Mouse (Mus musculus) hindbrain, postnatal 0 days (tissue): ENCODE data around the gene Asic1. TPM values are rescaled to one million over a fixed set of nuclear protein-coding genes. Genes with fewer than 3 reads are reported as not detected.
"Not testable (repeated sequence)": the region's sequence is repeated elsewhere in the genome, so short reads cannot be mapped to it uniquely, and the experiment has no call there.

Experiments used
- ATAC-seq: fragments of 200-750 bp; cut with Nextera tagmentation; 2 replicates; pipeline ENCODE4 v1.8.0; 2017; ENCODE audit warnings: mild to moderate bottlenecking, moderate TSS enrichment, moderate library complexity
- DNase-seq: peaks from one replicate; pipeline ENCODE4 v3.0.0-alpha.2; 2015; ENCODE audit warnings: low spot score
- H3K27ac ChIP-seq: fragments of 300-500 bp; sonication (generic); 2 replicates; pipeline ENCODE4 v1.5.1; 2014; ENCODE audit warnings: mild to moderate bottlenecking
- H3K27me3 ChIP-seq: fragments of 300-500 bp; sonication (generic); 2 replicates; pipeline ENCODE4 v1.6.1; 2014; ENCODE audit warnings: low read length, mixed read lengths; ENCODE audit not compliant: insufficient read depth
- H3K36me3 ChIP-seq: fragments of 300-500 bp; sonication (generic); 2 replicates; pipeline ENCODE4 v1.6.1; 2014; ENCODE audit warnings: low read length, mixed read lengths; ENCODE audit not compliant: insufficient read depth
- H3K4me1 ChIP-seq: fragments of 300-500 bp; sonication (generic); 2 replicates; pipeline ENCODE4 v1.6.1; 2014; ENCODE audit warnings: antibody characterized with exemption, low read length, mixed read lengths; ENCODE audit not compliant: insufficient read depth
- H3K4me2 ChIP-seq: fragments of 300-500 bp; sonication (generic); 2 replicates; pipeline ENCODE4 v1.6.1; 2014; ENCODE audit warnings: low read depth, mild to moderate bottlenecking, low read length, moderate library complexity, mixed read lengths
- H3K4me3 ChIP-seq: fragments of 300-500 bp; sonication (generic); 2 replicates; pipeline ENCODE4 v1.5.1; 2014; ENCODE audit warnings: low read length
- H3K9ac ChIP-seq: fragments of 300-500 bp; sonication (generic); replicated peaks from 2 replicates; pipeline ENCODE4 v1.6.1; 2014; ENCODE audit warnings: mild to moderate bottlenecking, low read length, moderate library complexity, mixed read lengths
- H3K9me3 ChIP-seq: fragments of 300-500 bp; sonication (generic); 2 replicates; pipeline ENCODE4 v1.6.1; 2016; ENCODE audit warnings: low read length, mixed read lengths
- CTCF ChIP-seq: IDR thresholded peaks from 2 replicates; pipeline ENCODE4 v1.5.1; 2016; ENCODE audit warnings: antibody characterized with exemption, control low read depth, low read depth
- WGBS: fragments of 180-500 bp; shearing (Covaris S2); extraction: QIAGEN DNeasy Blood & Tissue Kit; methylation state at CpG from one replicate; pipeline ENCODE4 v1.1.7; 2014; 5-methylcytosine and 5-hydroxymethylcytosine counted together
- polyA plus RNA-seq: library from polyadenylated mRNA; unstranded; fragments of >200 nt; fragmentation: Nextera tagmentation; extraction: Ambion mirVana; gene quantifications from 2 replicates; pipeline ENCODE4 v1.2.1, GENCODE M21; 2015
- total RNA-seq: library from RNA; depleted of rRNA; stranded (reverse); fragments of >200 nt; gene quantifications from 2 replicates; pipeline ENCODE4 v1.2.3, GENCODE M21; 2014

Asic1 gene
- total and polyA plus RNA-seq, 2 experiments from 2014 or later, result 37.1 to 143 TPM

GRCm38 (mm10) chr15:99699715-99700114 lies 29.5 kb downstream of the Asic1 start:
- Histone ChIP-seq H3K9ac (no peak overlapping the region), H3K4me1 (peaks cover 14% of the 10 kb centered on the region; the same call in 1 of the 2 replicates), H3K4me3 (no peak overlapping the region), H3K9me3 (no peaks in the 10 kb centered on the region), H3K27me3 (no peaks in the 10 kb centered on the region), H3K27ac (no peak overlapping the region), H3K4me2 (no peak overlapping the region), H3K36me3 (peaks cover 13% of the 10 kb centered on the region; the same call in 1 of the 2 replicates)
- no peak for TF ChIP-seq CTCF
- ATAC-seq, result no peak
- no peak for DNase-seq
- WGBS, result 83% methylated on average over 10 of the region's 10 CpGs

- 88% methylated on average over 18 of the region's 18 CpGs for WGBS
- DNase-seq (no peak), ATAC-seq (no peak)
- Histone ChIP-seq H3K4me3 (no peak overlapping the region), H3K27ac (no peak overlapping the region), H3K9ac (no peak overlapping the region), H3K4me1 (peaks cover 14% of the 10 kb centered on the region; the same call in 1 of the 2 replicates), H3K27me3 (no peaks in the 10 kb centered on the region), H3K36me3 (peaks cover 13% of the 10 kb centered on the region; the same call in 1 of the 2 replicates), H3K9me3 (no peaks in the 10 kb centered on the region), H3K4me2 (no peak overlapping the region)
- TF ChIP-seq CTCF, result no peak
Measured at GRCm38 (mm10) chr15:99700219-99701106, 30.3 kb downstream of the Asic1 start.

GRCm38 (mm10) chr15:99701640-99701998 lies 31.5 kb downstream of the Asic1 start:
- Histone ChIP-seq H3K36me3 (peaks cover 19% of the 10 kb centered on the region), H3K4me3 (peak overlapping the region; percentile 94), H3K4me2 (peak overlapping the region; percentile 67; the same call in 1 of the 2 replicates), H3K9ac (peak overlapping the region; percentile 96; the same call in 1 of the 2 replicates), H3K27ac (peak overlapping the region; percentile 95), H3K4me1 (peaks cover 14% of the 10 kb centered on the region; the same call in 1 of the 2 replicates)
- ATAC-seq, DNase-seq, H3K9me3 ChIP-seq, H3K27me3 ChIP-seq: not testable (repeated sequence)
- 48% methylated on average over 16 of the region's 16 CpGs for WGBS

DNA sequence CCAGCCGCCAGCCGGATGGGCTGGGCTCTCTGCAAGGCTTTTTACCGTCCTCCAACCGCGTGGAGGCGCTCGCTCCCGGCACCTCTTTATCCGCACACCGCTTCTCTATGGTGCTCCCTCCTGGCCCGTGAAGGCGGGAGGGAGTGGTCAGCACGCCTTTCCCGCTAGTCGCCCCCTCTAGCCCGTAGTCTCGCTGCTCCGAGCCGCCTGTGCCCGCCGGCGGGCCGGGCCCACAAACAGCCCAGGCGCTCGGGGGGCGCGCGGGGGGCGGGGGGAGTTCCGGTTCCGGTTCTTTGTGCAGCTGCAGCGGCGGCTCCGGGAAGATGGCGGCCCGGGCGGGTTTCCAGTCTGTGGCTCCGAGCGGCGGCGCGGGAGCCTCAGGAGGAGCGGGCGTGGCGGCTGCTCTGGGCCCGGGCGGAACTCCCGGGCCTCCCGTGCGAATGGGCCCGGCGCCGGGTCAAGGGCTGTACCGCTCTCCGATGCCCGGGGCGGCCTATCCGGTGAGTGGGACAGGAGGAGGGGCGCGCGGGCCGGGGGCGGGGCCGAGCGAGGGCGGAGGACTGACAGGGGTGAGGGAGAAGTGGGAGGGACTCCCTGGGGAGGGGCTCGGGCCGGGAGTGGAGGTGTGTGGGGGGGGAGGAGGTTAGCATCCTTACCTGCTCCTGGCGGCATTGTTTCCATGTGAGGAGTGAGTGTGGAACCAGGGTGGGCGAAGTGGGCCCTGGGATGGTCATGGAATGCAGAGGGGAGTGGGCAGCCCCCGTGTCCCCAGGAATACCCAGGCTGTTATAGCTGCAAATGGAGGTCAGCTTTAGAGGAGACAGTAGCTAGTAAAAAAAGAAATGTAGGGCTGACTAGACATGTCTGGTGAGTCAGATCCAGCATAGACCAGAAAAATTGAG lies 32.1 kb downstream of the Asic1 start, which contains the start of gene Smarcd1:
Gene Smarcd1 (plus strand): TSS at position 131 of the 902 bp plus-strand sequence.
- Histone ChIP-seq H3K4me2 (peak within 1 kb of the TSS; percentile 67), H3K9ac (peak within 1 kb of the TSS; percentile 96), H3K27ac (peak within 1 kb of the TSS; percentile 95), H3K36me3 (peaks cover 18% of the 10 kb centered on the region), H3K4me3 (peak within 1 kb of the TSS; percentile 94), H3K27me3 (no peaks in the 10 kb centered on the region), H3K9me3 (no peaks in the 10 kb centered on the region), H3K4me1 (peaks cover 14% of the 10 kb centered on the region; the same call in 1 of the 2 replicates)
- WGBS, result under 1% methylated on average over 65 of the region's 71 CpGs
- DNase-seq (peak; percentile 97), ATAC-seq (peak; percentile 97)
- peak; percentile 88 for TF ChIP-seq CTCF

- peak overlapping the region; percentile 96 for H3K9ac ChIP-seq
- WGBS, result 52% methylated on average over 9 of the region's 9 CpGs
- DNase-seq, result no peak
- no peak for ATAC-seq
- no peak; the same call in 1 of the 2 replicates for TF ChIP-seq CTCF
- peaks cover 14% of the 10 kb centered on the region; the same call in 1 of the 2 replicates for H3K4me1 ChIP-seq
- peak overlapping the region; percentile 67 for H3K4me2 ChIP-seq
- H3K27ac ChIP-seq, result peak overlapping the region; percentile 95; the same call in 1 of the 2 replicates
- no peaks in the 10 kb centered on the region for H3K27me3 ChIP-seq
- no peaks in the 10 kb centered on the region for H3K9me3 ChIP-seq
- peaks cover 20% of the 10 kb centered on the region for H3K36me3 ChIP-seq
- H3K4me3 ChIP-seq, result peak overlapping the region; percentile 94
Measured at GRCm38 (mm10) chr15:99703104-99703503, 32.9 kb downstream of the Asic1 start.

- 0 out of 2 replicates have a peak overlapping the region, but pooled peaks have one; percentile 40 for H3K9ac ChIP-seq
- H3K4me3 ChIP-seq, result peak overlapping the region; percentile 94; the same call in 1 of the 2 replicates
- WGBS, result 50% methylated on average over 5 of the region's 5 CpGs
- H3K36me3 ChIP-seq, result peaks cover 21% of the 10 kb centered on the region
- no peak for TF ChIP-seq CTCF
- H3K4me1 ChIP-seq, result peaks cover 14% of the 10 kb centered on the region; the same call in 1 of the 2 replicates
- H3K27me3 ChIP-seq, result no peaks in the 10 kb centered on the region
- DNase-seq (no peak), ATAC-seq (no peak)
- H3K27ac ChIP-seq, result peak overlapping the region; percentile 95; the same call in 1 of the 2 replicates
- peak overlapping the region; percentile 67 for H3K4me2 ChIP-seq
- H3K9me3 ChIP-seq, result no peaks in the 10 kb centered on the region
Measured at GRCm38 (mm10) chr15:99703676-99704040, 33.5 kb downstream of the Asic1 start.
